Mouse (Mus musculus) hindbrain, embryonic 11.5 days (tissue): ENCODE measurements around the gene Kctd21. TPM values are rescaled to one million over a fixed set of nuclear protein-coding genes. Genes with fewer than 3 reads are reported as not detected.
A peak's percentile ranks its signal among the peaks of the same experiment; 100 is the strongest.

ENCODE experiments used
- ATAC-seq: fragments of 200-750 bp; cut with Nextera tagmentation; 2 replicates; pipeline ENCODE4 v1.8.0; 2017; ENCODE audit warnings: mild to moderate bottlenecking, moderate TSS enrichment, moderate library complexity; ENCODE audit not compliant: low FRiP score
- DNase-seq: peaks from one replicate; pipeline ENCODE4 v3.0.0-alpha.2; 2015; ENCODE audit warnings: low spot score
- H3K27ac ChIP-seq: fragments of 300-500 bp; sonication (generic); 2 replicates; pipeline ENCODE4 v1.5.1; 2014; ENCODE audit warnings: mild to moderate bottlenecking, low read depth, low read length
- H3K27me3 ChIP-seq: fragments of 300-500 bp; sonication (generic); 2 replicates; pipeline ENCODE4 v1.6.1; 2014; ENCODE audit warnings: mild to moderate bottlenecking, low read length, moderate library complexity, mixed read lengths; ENCODE audit not compliant: control insufficient read depth, insufficient read depth
- H3K36me3 ChIP-seq: fragments of 300-500 bp; sonication (generic); 2 replicates; pipeline ENCODE4 v1.6.1; 2014; ENCODE audit warnings: mild to moderate bottlenecking, low read length, moderate library complexity, mixed read lengths; ENCODE audit not compliant: control insufficient read depth, insufficient read depth
- H3K4me1 ChIP-seq: fragments of 300-500 bp; sonication (generic); replicated peaks from 2 replicates; pipeline ENCODE4 v1.6.1; 2014; ENCODE audit warnings: low read length, mixed read lengths; ENCODE audit not compliant: control insufficient read depth, insufficient read depth
- H3K4me2 ChIP-seq: fragments of 300-500 bp; sonication (generic); replicated peaks from 2 replicates; pipeline ENCODE4 v1.6.1; 2014; ENCODE audit warnings: mild to moderate bottlenecking, low read depth, low read length
- H3K4me3 ChIP-seq: fragments of 300-500 bp; sonication (generic); 2 replicates; pipeline ENCODE4 v1.5.1; 2014; ENCODE audit warnings: low read depth, low read length
- H3K9ac ChIP-seq: fragments of 300-500 bp; sonication (generic); 2 replicates; pipeline ENCODE4 v1.6.1; 2014; ENCODE audit warnings: low read depth, low read length
- H3K9me3 ChIP-seq: fragments of 300-500 bp; sonication (generic); 2 replicates; pipeline ENCODE4 v1.6.1; 2016; ENCODE audit warnings: low read length; ENCODE audit not compliant: control insufficient read depth
- WGBS: fragments of 180-500 bp; shearing (Covaris S2); extraction: QIAGEN DNeasy Blood & Tissue Kit; methylation state at CpG from one replicate; pipeline ENCODE4 v1.1.7; 2014; 5-methylcytosine and 5-hydroxymethylcytosine counted together
- polyA plus RNA-seq: library from polyadenylated mRNA; unstranded; fragments of >200 nt; fragmentation: Nextera tagmentation; extraction: Ambion mirVana; gene quantifications from 2 replicates; pipeline ENCODE4 v1.2.1, GENCODE M21; 2014

Kctd21 gene
- polyA plus RNA-seq, 1 experiment from 2014 or later = 6.8 TPM

- ATAC-seq = no peak
- peaks cover 23% of the 10 kb centered on the region for H3K36me3 ChIP-seq
- DNase-seq = no peak
Measured at GRCm38 (mm10) chr7:97380500-97381123, 48.5 kb downstream of the Kctd21 start.

GRCm38 (mm10) chr7:97382661-97383060 is 50.5 kb downstream of the Kctd21 start:
- no peaks in the 10 kb centered on the region for H3K4me1 ChIP-seq
- no peak overlapping the region for H3K9ac ChIP-seq
- 93% methylated on average over 8 of the region's 8 CpGs for WGBS
- no peak for ATAC-seq
- H3K4me2 ChIP-seq = no peak overlapping the region
- peaks cover 19% of the 10 kb centered on the region for H3K36me3 ChIP-seq
- DNase-seq = no peak
- H3K9me3 ChIP-seq = no peaks in the 10 kb centered on the region
- no peaks in the 10 kb centered on the region for H3K27me3 ChIP-seq
- H3K4me3 ChIP-seq = no peak overlapping the region
- H3K27ac ChIP-seq = no peak overlapping the region

More at GRCm38 (mm10) chr7:97380500-97381123, 48.5 kb downstream of the Kctd21 start:
- Histone ChIP-seq H3K4me3 (no peak overlapping the region), H3K9me3 (no peaks in the 10 kb centered on the region), H3K27ac (no peak overlapping the region), H3K9ac (no peak overlapping the region), H3K4me1 (no peaks in the 10 kb centered on the region), H3K4me2 (no peak overlapping the region), H3K27me3 (no peaks in the 10 kb centered on the region)
- 91% methylated on average over 5 of the region's 5 CpGs for WGBS

GRCm38 (mm10) chr7:97383496-97384132 is 51.5 kb downstream of the Kctd21 start:
- Histone ChIP-seq H3K4me1 (no peaks in the 10 kb centered on the region), H3K27ac (no peak overlapping the region), H3K9me3 (no peaks in the 10 kb centered on the region), H3K4me3 (no peak overlapping the region), H3K36me3 (peaks cover 14% of the 10 kb centered on the region), H3K27me3 (no peaks in the 10 kb centered on the region), H3K4me2 (no peak overlapping the region), H3K9ac (no peak overlapping the region)
- no peak for DNase-seq
- ATAC-seq = no peak
- WGBS = 93% methylated on average over 10 of the region's 10 CpGs

- 91% methylated on average over 7 of the region's 7 CpGs for WGBS
- Histone ChIP-seq H3K27me3 (no peaks in the 10 kb centered on the region), H3K4me1 (no peaks in the 10 kb centered on the region), H3K27ac (no peak overlapping the region), H3K36me3 (peaks cover 10% of the 10 kb centered on the region), H3K9ac (no peak overlapping the region), H3K4me3 (no peak overlapping the region), H3K9me3 (no peaks in the 10 kb centered on the region), H3K4me2 (no peak overlapping the region)
- no peak for ATAC-seq
- no peak for DNase-seq
Measured at GRCm38 (mm10) chr7:97386106-97386805, 54.1 kb downstream of the Kctd21 start.

GRCm38 (mm10) chr7:97386806-97387370 is 54.8 kb downstream of the Kctd21 start:
- no peaks in the 10 kb centered on the region for H3K9me3 ChIP-seq
- no peaks in the 10 kb centered on the region for H3K4me1 ChIP-seq
- H3K9ac ChIP-seq = no peak overlapping the region
- no peak overlapping the region for H3K4me3 ChIP-seq
- peaks cover 7% of the 10 kb centered on the region for H3K36me3 ChIP-seq
- H3K27me3 ChIP-seq = no peaks in the 10 kb centered on the region
- no peak overlapping the region for H3K4me2 ChIP-seq
- no peak overlapping the region for H3K27ac ChIP-seq
- WGBS = 96% methylated on average over 5 of the region's 5 CpGs
- DNase-seq (no peak), ATAC-seq (no peak)

- Histone ChIP-seq H3K27me3 (no peaks in the 10 kb centered on the region), H3K4me1 (no peaks in the 10 kb centered on the region), H3K36me3 (peaks cover 7% of the 10 kb centered on the region), H3K9me3 (no peaks in the 10 kb centered on the region), H3K4me2 (no peak overlapping the region), H3K4me3 (no peak overlapping the region), H3K9ac (no peak overlapping the region), H3K27ac (no peak overlapping the region)
- ATAC-seq (no peak), DNase-seq (no peak)
- WGBS = 93% methylated on average over 8 of the region's 8 CpGs
Measured at GRCm38 (mm10) chr7:97387561-97388147, 55.5 kb downstream of the Kctd21 start.

GRCm38 (mm10) chr7:97388541-97388940 is 56.4 kb downstream of the Kctd21 start:
- Histone ChIP-seq H3K36me3 (peaks cover 5% of the 10 kb centered on the region), H3K4me3 (no peak overlapping the region), H3K9ac (no peak overlapping the region), H3K9me3 (no peaks in the 10 kb centered on the region), H3K27me3 (no peaks in the 10 kb centered on the region), H3K4me1 (no peaks in the 10 kb centered on the region), H3K27ac (no peak overlapping the region), H3K4me2 (no peak overlapping the region)
- 92% methylated on average over 4 of the region's 4 CpGs for WGBS
- ATAC-seq (no peak), DNase-seq (no peak)

GRCm38 (mm10) chr7:97391293-97392078 is 59.4 kb downstream of the Kctd21 start:
- Histone ChIP-seq H3K4me1 (no peaks in the 10 kb centered on the region), H3K27me3 (no peaks in the 10 kb centered on the region), H3K9ac (no peak overlapping the region), H3K36me3 (no peaks in the 10 kb centered on the region; the same call in 1 of the 2 replicates), H3K27ac (no peak overlapping the region), H3K4me3 (no peak overlapping the region), H3K4me2 (no peak overlapping the region), H3K9me3 (no peaks in the 10 kb centered on the region)
- DNase-seq (peak; percentile 16), ATAC-seq (peak; percentile 85)
- 79% methylated on average over 13 of the region's 13 CpGs for WGBS
